Mouse (Mus musculus): ENCODE measurements at regions not wholly inside any gene's neighbourhood (a gene's known extent, or its start where the extent isn't known, plus 50 kb on each side); places are given as distances from the start of the nearest gene placed in this dataset.
"Not testable (repeated sequence)": the region's sequence is repeated elsewhere in the genome, so short reads cannot be mapped to it uniquely, and the experiment has no call there.

- intact Hi-C loops (cut with DNase I) = no loop called here
- DNase-seq = no peak
Observed at GRCm38 (mm10) chr14:13055198-13055597, 229.4 kb upstream of the Synpr start.

DNA sequence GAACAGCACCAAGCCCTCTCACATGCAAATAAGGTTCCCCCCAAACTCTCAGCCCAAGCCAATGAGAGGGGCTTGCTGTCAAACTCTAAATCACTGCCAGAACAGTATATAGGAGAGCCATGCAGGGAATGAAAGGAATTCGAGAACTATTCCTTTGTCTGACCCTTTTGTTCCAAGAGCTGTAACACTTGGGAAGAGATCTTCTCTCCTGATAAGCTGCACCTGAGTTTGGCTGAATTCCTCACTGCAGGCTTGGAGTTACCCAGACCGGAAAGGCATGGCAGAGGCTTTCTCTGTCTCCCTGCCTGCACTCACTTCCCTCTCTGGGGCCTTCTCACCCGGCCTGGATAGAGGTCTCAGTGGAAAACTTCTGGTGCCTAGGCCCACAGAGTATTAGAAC lies 219.7 kb upstream of the Cadps start:
- not testable (repeated sequence) for DNase-seq

GRCm38 (mm10) chr14:13041741-13042140 lies 218.9 kb upstream of the Cadps start:
- DNase-seq = no peak
- intact Hi-C loops (cut with DNase I) = no loop called here

More for the DNA sequence above, 219.7 kb upstream of the Cadps start:
- intact Hi-C loops (cut with DNase I) = not testable (repeated sequence)

DNA sequence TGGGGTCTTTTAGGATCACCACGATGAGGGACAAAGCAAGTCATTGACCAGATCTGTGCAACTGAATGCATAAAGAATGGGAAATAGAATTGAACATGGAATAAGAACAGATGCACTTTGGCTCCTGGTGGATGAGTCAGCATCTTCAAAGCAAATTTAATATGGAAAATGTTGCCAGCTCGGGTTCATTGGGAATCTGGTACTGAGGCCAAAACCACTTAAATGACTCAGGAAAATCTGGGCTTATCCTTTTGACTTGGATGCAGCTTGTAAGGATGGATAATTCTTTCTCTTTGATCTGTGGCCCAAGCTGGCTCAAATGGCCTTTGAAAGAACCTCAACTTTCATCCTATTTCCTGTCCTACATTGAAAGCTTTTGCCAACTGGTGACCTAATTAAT lies 217.3 kb upstream of the Cadps start:
- intact Hi-C loops (cut with DNase I) = no loop called here
- no peak for DNase-seq

GRCm38 (mm10) chr14:13037426-13037825 lies 214.5 kb upstream of the Cadps start:
- DNase-seq = no peak
- intact Hi-C loops (cut with DNase I) = no loop called here

GRCm38 (mm10) chr14:13029794-13030193 lies 206.9 kb upstream of the Cadps start:
- intact Hi-C loops (cut with DNase I) = no loop called here
- no peak for DNase-seq

GRCm38 (mm10) chr14:13022744-13023143 lies 199.9 kb upstream of the Cadps start:
- DNase-seq = no peak
- intact Hi-C loops (cut with DNase I) = no loop called here

GRCm38 (mm10) chr14:13011099-13011498 lies 188.2 kb upstream of the Cadps start:
- intact Hi-C loops (cut with DNase I) = no loop called here

DNA sequence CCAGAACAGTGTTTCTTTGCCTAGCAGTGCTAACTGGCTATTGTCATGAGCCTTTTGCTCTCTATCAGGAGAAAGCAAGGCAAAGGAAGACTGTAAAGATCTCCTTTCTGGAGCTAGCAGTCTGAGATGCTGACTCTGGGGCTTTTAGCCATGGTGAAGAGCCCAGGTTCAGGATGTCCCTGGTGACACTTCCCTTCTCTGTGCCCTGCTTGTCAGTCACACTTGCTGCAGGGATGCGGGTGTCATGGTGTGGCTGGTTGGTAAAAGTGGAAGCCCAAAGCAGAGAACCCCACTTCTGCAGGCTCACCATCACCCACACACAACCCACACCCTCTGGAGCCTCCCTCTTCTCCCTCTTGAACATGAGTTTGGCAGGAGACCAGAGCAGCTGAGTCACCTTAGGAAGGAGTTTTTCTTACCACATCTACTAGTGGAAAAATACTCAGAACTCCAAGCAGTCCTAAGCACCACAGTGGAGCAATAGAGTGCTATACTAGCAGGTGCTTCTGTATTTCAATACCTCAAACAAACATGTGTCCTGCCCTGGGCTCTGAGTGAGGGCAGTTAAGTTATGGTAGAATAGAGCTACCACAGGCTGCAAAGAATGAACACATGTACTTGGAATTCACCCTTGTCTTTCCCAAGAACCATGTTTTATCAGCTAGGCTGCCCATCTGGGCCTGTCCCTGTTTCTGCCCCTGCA lies 178.3 kb upstream of the Cadps start:
- intact Hi-C loops (cut with DNase I) = no loop called here
- DNase-seq = no peak

More at GRCm38 (mm10) chr14:13011099-13011498, 188.2 kb upstream of the Cadps start:
- no peak for DNase-seq

DNA sequence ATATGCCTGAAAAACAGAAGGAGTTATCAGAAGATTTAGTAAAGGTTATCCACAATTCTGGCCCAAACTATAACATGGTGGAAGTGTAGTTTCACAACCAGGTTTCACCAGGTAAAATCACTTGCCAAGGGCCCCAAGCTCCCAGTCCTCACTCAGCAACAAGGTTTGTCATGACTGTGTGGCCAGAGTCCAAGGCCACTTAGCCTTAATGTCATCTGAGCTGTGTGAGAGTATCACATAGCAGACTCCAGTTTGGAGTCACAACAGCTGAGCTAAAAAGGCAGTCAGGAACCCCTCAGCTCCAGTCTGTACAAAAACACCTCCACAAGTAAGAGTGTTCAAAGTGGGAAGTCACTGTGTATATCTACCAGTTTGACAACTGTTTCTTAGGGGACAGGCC lies 156.5 kb upstream of the Cadps start:
- peak; percentile 10 to 60 for DNase-seq
- intact Hi-C loops (cut with DNase I) = no loop called here

DNA sequence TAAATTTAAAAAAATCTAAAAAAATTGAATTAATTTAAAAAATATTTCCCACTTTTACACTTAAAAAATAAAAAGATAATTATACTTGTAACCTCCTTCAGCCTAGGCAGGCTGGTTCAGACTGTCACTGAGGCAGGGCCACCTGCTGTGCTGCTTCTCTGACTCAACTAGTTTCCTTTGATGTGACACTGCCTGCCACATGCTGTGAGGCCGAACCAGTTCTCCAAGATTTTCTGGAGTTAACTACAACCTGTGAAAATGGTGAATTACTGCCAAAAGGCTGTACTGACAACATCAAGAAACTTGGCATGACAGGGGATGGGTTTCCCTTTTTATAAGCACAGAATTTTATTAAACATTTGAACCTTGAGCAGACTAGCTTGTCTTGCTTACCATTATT lies 143.6 kb upstream of the Cadps start:
- intact Hi-C loops (cut with DNase I) = no loop called here
- no peak for DNase-seq

GRCm38 (mm10) chr14:12957896-12958295 lies 135.0 kb upstream of the Cadps start:
- intact Hi-C loops (cut with DNase I); DNase-seq: not testable (repeated sequence)

DNA sequence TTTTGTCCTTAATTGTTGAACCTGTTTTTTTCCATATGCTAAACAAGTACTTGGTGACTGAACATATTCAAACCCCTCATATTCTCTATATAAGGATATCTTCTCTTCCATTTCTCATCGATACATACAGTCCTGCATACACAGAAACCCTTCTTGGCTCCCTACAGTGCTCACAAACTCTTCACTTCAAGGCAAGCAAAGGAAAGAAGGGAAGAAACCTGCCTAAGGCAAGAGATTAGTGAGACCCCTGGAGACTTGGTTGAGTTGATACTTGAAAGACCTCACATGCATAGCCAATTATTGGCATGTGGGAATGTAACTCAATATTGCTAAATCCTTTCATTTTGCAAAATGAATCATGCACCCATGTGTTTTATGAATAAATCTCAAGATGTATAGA lies 128.0 kb upstream of the Cadps start:
- intact Hi-C loops (cut with DNase I) = no loop called here
- no peak for DNase-seq

- DNase-seq = no peak
- intact Hi-C loops (cut with DNase I) = no loop called here
Observed at GRCm38 (mm10) chr14:12938638-12939293, 115.9 kb upstream of the Cadps start.

DNA sequence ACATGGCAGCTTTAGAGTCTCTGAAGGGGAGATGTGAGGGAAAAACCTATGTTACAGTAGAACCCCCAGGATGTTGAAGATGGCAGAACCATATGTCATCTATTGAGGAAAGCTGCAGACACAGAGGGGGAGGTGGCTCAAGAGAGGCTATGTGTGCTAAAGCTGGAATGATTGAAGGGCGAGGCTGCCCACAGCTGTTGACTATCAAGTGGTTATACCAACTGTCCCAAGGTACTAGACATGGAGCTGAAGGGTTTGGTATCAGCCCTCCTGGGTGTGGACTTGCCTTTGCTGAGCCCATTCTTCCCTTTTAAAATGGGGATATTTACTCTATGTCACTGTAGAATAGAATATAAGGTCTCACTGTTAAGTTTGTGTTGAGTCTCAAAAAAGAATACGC lies 113.5 kb upstream of the Cadps start:
- DNase-seq = no peak
- intact Hi-C loops (cut with DNase I) = no loop called here

GRCm38 (mm10) chr14:12931668-12932384 lies 108.9 kb upstream of the Cadps start:
- intact Hi-C loops (cut with DNase I) = no loop called here
- DNase-seq = no peak

DNA sequence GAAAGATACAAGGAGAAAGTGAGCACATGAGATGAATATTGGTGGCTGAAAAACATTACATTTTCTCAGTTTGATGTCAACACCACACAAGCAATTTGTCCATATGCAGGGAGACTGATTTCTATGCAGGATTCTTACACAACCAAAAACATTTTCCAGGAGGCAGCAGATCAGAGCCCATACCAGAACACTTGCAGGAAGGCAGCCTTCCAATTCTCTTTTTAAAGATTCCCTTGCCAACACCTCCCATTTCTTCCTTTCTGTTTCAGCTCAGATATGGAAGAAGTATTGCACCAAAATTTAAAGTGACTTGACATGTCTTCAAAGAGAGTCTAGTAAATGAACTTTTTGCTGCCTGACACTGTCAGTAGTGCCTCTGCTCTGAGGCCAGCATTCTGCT lies 100.7 kb upstream of the Cadps start:
- intact Hi-C loops (cut with DNase I) = no loop called here
- no peak for DNase-seq

DNA sequence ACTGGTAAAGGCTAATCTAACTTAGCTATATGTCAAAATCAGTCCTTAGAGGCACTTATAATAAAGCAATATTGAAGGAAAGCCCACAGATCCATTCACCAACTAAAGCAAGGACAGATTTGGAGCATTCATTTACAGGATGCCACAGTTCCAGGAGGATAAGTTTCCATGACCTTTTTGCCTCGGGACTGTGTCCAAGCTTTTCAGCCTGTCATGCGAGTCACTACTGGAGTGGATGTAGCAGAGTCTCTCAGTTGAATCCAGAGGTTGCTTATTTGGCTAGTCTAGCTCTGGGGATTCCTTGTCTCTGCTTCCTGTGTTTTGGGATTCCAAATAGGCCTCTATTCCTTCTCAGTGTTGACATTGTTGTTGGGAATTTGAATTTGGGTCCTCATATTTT lies 92.6 kb upstream of the Cadps start:
- intact Hi-C loops (cut with DNase I) = no loop called here
- no peak for DNase-seq

DNA sequence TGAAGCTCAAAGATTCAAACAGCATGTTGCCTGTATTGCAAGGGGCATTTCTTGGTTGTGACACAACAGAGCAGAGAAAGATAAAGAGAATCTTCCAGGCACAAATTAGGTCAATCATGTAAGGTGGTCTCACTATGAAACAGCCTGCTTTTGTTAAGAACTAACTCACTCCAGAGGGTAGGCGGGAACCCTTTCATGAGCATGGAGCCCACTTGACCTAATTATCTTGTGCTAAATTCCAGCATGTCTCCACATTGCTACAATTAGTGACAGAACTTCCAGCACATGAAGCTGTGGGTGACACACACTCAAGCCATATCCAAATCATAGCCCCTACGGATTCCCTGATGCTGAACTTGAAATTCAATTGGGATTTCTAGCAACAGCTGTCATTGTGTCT lies 91.1 kb upstream of the Cadps start:
- no peak for DNase-seq
- intact Hi-C loops (cut with DNase I) = no loop called here

DNA sequence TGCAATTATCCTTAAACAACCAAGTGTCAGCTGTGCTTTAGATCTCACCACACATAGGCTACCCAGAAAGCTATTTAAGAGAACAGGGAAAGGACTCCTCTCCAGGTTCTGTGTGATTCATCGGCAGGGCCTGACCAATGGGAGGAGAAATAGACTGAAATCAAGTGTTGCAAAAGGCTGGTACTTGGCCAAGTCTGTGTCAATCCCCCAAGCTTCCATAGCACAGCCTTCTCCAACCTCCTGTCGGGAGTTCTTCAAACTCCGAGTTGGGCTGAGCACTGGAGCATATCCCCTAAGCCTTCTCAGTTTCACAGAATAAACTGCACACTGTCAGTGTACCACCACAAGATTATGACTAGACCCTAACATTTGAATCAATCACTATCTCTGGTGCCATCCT lies 90.5 kb upstream of the Cadps start:
- peak in 1 of 2 experiments; percentile 5 for DNase-seq
- intact Hi-C loops (cut with DNase I) = no loop called here

DNA sequence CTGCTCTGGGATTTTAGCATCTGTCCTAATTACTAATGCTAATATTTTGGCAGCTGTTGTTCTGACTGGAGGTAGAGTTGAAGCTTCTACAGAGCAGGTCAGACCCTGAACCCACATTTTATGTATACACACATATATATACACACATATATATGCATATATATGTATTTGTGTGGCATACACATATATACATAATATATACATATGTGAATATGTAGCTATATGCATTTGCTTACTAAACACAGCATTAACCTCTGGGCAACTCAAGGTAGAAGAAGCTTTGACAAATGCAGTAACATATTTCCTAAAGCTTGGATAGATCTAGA lies 54.4 kb upstream of the Cadps start:
- intact Hi-C loops (cut with DNase I) = no loop called here
- no peak for DNase-seq

All from heart, postnatal 14 days (tissue).